Mouse (Mus musculus): Measurements from ENCODE around the gene Cldn4. TPM values are rescaled to one million over a fixed set of nuclear protein-coding genes. Genes with fewer than 3 reads are reported as not detected.

Cldn4 gene
- polyA plus RNA-seq, 1 experiment from 2014 or later, result 6.1 TPM

GRCm38 (mm10) chr5:134897596-134897995 lies 49.1 kb downstream of the Cldn4 start:
- Histone ChIP-seq H3K4me1 (peaks cover 12% of the 10 kb centered on the region; the same call in 1 of the 2 replicates), H3K9me3 (replicated peaks) (no peaks in the 10 kb centered on the region), H3K27me3 (no peaks in the 10 kb centered on the region), H3K36me3 (no peaks in the 10 kb centered on the region), H3K4me3 (no peak overlapping the region), H3K4me2 (replicated peaks) (no peak overlapping the region), H3K9ac (no peak overlapping the region), H3K27ac (no peak overlapping the region)
- ATAC-seq (ENCODE audit: low FRiP score), result no peak
- WGBS, result 85% methylated on average over 17 of the region's 17 CpGs

- no peaks in the 10 kb centered on the region for H3K27me3 ChIP-seq
- 75% methylated on average over 8 of the region's 8 CpGs for WGBS
- H3K4me2 ChIP-seq (replicated peaks), result no peak overlapping the region
- no peaks in the 10 kb centered on the region for H3K36me3 ChIP-seq
- no peak for ATAC-seq (ENCODE audit: low FRiP score)
- no peak overlapping the region for H3K27ac ChIP-seq
- no peak overlapping the region for H3K9ac ChIP-seq
- no peaks in the 10 kb centered on the region for H3K9me3 ChIP-seq (replicated peaks)
- peaks cover 12% of the 10 kb centered on the region; the same call in 1 of the 2 replicates for H3K4me1 ChIP-seq
- no peak overlapping the region for H3K4me3 ChIP-seq
Measured at GRCm38 (mm10) chr5:134896965-134897364, 49.8 kb downstream of the Cldn4 start.

GRCm38 (mm10) chr5:134895291-134895690 lies 51.4 kb downstream of the Cldn4 start:
- whole genome bisulfite sequencing, result 52% methylated on average over 8 of the region's 8 CpGs
- H3K4me3 ChIP-seq, result no peak overlapping the region
- no peak for ATAC-seq (ENCODE audit: low FRiP score)
- H3K36me3 ChIP-seq, result no peaks in the 10 kb centered on the region
- H3K27me3 ChIP-seq, result no peaks in the 10 kb centered on the region
- H3K4me1 ChIP-seq, result 0 out of 2 replicates have a peak, but pooled peaks cover 6% of the 10 kb centered on the region
- no peaks in the 10 kb centered on the region for H3K9me3 ChIP-seq (replicated peaks)
- no peak overlapping the region for H3K9ac ChIP-seq
- H3K4me2 ChIP-seq (replicated peaks), result no peak overlapping the region
- no peak overlapping the region for H3K27ac ChIP-seq

Other genes starting within 250 kb of the Cldn4 start
- 7.2 and 10.1 TPM in 2 replicates for gene Eln, start 199.6 kb downstream of the Cldn4 start, polyA plus RNA-seq (2016; fragmentation: Nextera tagmentation; extraction: Ambion mirVana)
- gene Tmem270, start 40.2 kb downstream of the Cldn4 start, polyA plus RNA-seq (2016; fragmentation: Nextera tagmentation; extraction: Ambion mirVana), result not detected in 2 replicates
- 2.4 and 2.6 TPM in 2 replicates for gene Cldn13, start 31.4 kb downstream of the Cldn4 start, polyA plus RNA-seq (2016; fragmentation: Nextera tagmentation; extraction: Ambion mirVana)
- 10.4 and 10.5 TPM in 2 replicates for gene Mettl27, start 14.6 kb downstream of the Cldn4 start, polyA plus RNA-seq (2016; fragmentation: Nextera tagmentation; extraction: Ambion mirVana)
- 8.2 and 18.3 TPM in 2 replicates for gene Cldn3, start 39.3 kb upstream of the Cldn4 start, polyA plus RNA-seq (2016; fragmentation: Nextera tagmentation; extraction: Ambion mirVana)
- 47.4 and 51.0 TPM in 2 replicates for gene Abhd11, start 62.2 kb upstream of the Cldn4 start, polyA plus RNA-seq (2016; fragmentation: Nextera tagmentation; extraction: Ambion mirVana)
- gene Stx1a, start 76.5 kb upstream of the Cldn4 start, polyA plus RNA-seq (2016; fragmentation: Nextera tagmentation; extraction: Ambion mirVana), result 34.3 and 38.7 TPM in 2 replicates
- 28.9 and 34.4 TPM in 2 replicates for gene Dnajc30, start 117.3 kb upstream of the Cldn4 start, polyA plus RNA-seq (2016; fragmentation: Nextera tagmentation; extraction: Ambion mirVana)
- gene Bud23, start 118.0 kb upstream of the Cldn4 start, polyA plus RNA-seq (2016; fragmentation: Nextera tagmentation; extraction: Ambion mirVana), result 113 and 119 TPM in 2 replicates
- gene Vps37d, start 131.3 kb upstream of the Cldn4 start, polyA plus RNA-seq (2016; fragmentation: Nextera tagmentation; extraction: Ambion mirVana), result 31.6 and 34.2 TPM in 2 replicates
- gene Mlxipl, start 143.0 kb upstream of the Cldn4 start, polyA plus RNA-seq (2016; fragmentation: Nextera tagmentation; extraction: Ambion mirVana), result 1.5 and 2.0 TPM in 2 replicates
- 26.9 and 27.2 TPM in 2 replicates for gene Tbl2, start 202.7 kb upstream of the Cldn4 start, polyA plus RNA-seq (2016; fragmentation: Nextera tagmentation; extraction: Ambion mirVana)
- gene Bcl7b, start 221.3 kb upstream of the Cldn4 start, polyA plus RNA-seq (2016; fragmentation: Nextera tagmentation; extraction: Ambion mirVana), result 45.1 and 45.9 TPM in 2 replicates
- 63.6 and 63.7 TPM in 2 replicates for gene Baz1b, start 240.3 kb upstream of the Cldn4 start, polyA plus RNA-seq (2016; fragmentation: Nextera tagmentation; extraction: Ambion mirVana)